Mouse (Mus musculus) lung, postnatal 0 days (tissue): ENCODE results near the gene Lcn12. TPM values are rescaled to one million over a fixed set of nuclear protein-coding genes. Genes with fewer than 3 reads are reported as not detected.

Source experiments
- ATAC-seq: fragments of 200-750 bp; cut with Nextera tagmentation; 2 replicates; pipeline ENCODE4 v1.8.0; 2017; ENCODE audit warnings: moderate library complexity
- DNase-seq: peaks from one replicate; pipeline ENCODE4 v3.0.0-alpha.2; 2016; ENCODE audit warnings: low spot score
- H3K27ac ChIP-seq: fragments of 300-500 bp; sonication (generic); 2 replicates; pipeline ENCODE4 v1.5.1; 2014; ENCODE audit warnings: antibody characterized with exemption, mild to moderate bottlenecking, low read length, mixed read lengths
- H3K27me3 ChIP-seq: fragments of 300-500 bp; sonication (generic); replicated peaks from 2 replicates; pipeline ENCODE4 v1.6.1; 2014; ENCODE audit warnings: low read length, mixed read lengths; ENCODE audit not compliant: insufficient read depth
- H3K36me3 ChIP-seq: fragments of 300-500 bp; sonication (generic); 2 replicates; pipeline ENCODE4 v1.6.1; 2014; ENCODE audit warnings: low read length, mixed read lengths; ENCODE audit not compliant: insufficient read depth
- H3K4me1 ChIP-seq: fragments of 300-500 bp; sonication (generic); 2 replicates; pipeline ENCODE4 v1.6.1; 2014; ENCODE audit warnings: antibody characterized with exemption, low read depth, low read length, mixed read lengths; ENCODE audit not compliant: insufficient read depth
- H3K4me2 ChIP-seq: fragments of 300-500 bp; sonication (generic); replicated peaks from 2 replicates; pipeline ENCODE4 v1.6.1; 2014; ENCODE audit warnings: low read depth, mild to moderate bottlenecking, low read length, moderate library complexity, mixed read lengths
- H3K4me3 ChIP-seq: fragments of 300-500 bp; sonication (generic); 2 replicates; pipeline ENCODE4 v1.5.1; 2014; ENCODE audit warnings: low read depth, low read length
- H3K9ac ChIP-seq: fragments of 300-500 bp; sonication (generic); replicated peaks from 2 replicates; pipeline ENCODE4 v1.6.1; 2014; ENCODE audit warnings: low read depth, mild to moderate bottlenecking
- H3K9me3 ChIP-seq: fragments of 300-500 bp; sonication (generic); 2 replicates; pipeline ENCODE4 v1.6.1; 2016; ENCODE audit warnings: low read length, mixed read lengths
- CTCF ChIP-seq: IDR thresholded peaks from 2 replicates; pipeline ENCODE4 v1.5.1; 2016; ENCODE audit warnings: antibody characterized with exemption, mild to moderate bottlenecking
- EP300 ChIP-seq: IDR thresholded peaks from 2 replicates; pipeline ENCODE4 v1.6.1; 2016; ENCODE audit warnings: antibody characterized with exemption, mild to moderate bottlenecking, control low read depth
- WGBS: fragments of 180-500 bp; shearing (Covaris S2); extraction: QIAGEN DNeasy Blood & Tissue Kit; methylation state at CpG from one replicate; pipeline ENCODE4 v1.1.7; 2014; 5-methylcytosine and 5-hydroxymethylcytosine counted together
- polyA plus RNA-seq: library from polyadenylated mRNA; unstranded; fragments of >200 nt; fragmentation: Nextera tagmentation; extraction: Ambion mirVana; gene quantifications from 2 replicates; pipeline ENCODE4 v1.2.1, GENCODE M21; 2015

Lcn12 gene
- polyA plus RNA-seq, 1 experiment from 2014 or later = not detected

DNA sequence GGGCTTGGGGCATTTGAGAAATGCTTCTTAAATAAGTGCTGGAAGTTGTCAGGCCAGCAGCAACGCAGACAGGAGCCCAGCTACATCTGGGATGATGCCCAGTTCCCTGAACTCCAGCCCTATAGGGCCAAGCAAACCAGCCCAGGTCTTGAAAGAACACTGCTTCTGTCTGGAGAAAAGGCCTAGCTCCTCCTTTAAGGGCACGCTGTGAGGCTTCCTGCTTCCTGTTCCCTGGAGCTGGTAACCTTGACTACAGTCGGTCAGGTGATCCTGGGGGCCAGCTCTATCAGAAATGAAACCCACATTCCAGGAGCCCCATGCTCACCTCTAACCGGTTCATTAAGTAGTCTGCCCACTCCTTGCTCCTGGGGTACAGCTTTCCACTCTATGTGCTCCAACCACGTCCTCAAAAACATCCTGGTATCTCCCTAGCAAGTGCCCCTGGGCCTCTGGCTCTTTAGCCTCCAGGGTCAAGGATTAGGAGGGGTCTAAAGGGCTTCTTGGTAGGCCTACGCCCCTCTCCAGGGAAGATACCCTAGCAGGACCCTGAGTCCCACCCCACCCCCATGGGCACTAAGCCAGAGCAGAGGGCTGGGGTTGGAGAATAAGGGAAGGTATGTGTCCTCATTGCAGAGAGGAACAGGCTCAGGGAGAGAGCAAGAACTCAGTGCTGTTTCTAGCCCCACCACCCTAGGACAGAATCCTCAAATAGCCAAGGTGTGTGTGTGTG is 4.3 kb upstream of the Lcn12 start:
- peak; percentile 62 for DNase-seq
- Histone ChIP-seq H3K9me3 (no peaks in the 10 kb centered on the region), H3K9ac (no peak overlapping the region), H3K27ac (peak overlapping the region; percentile 64), H3K36me3 (no peaks in the 10 kb centered on the region), H3K27me3 (no peaks in the 10 kb centered on the region), H3K4me3 (no peak overlapping the region), H3K4me1 (peaks cover 12% of the 10 kb centered on the region; the same call in 1 of the 2 replicates), H3K4me2 (no peak overlapping the region)
- 34% methylated on average over 6 of the region's 6 CpGs for WGBS
- ATAC-seq = peak; percentile 32
- TF ChIP-seq CTCF (no peak), EP300 (no peak)

DNA sequence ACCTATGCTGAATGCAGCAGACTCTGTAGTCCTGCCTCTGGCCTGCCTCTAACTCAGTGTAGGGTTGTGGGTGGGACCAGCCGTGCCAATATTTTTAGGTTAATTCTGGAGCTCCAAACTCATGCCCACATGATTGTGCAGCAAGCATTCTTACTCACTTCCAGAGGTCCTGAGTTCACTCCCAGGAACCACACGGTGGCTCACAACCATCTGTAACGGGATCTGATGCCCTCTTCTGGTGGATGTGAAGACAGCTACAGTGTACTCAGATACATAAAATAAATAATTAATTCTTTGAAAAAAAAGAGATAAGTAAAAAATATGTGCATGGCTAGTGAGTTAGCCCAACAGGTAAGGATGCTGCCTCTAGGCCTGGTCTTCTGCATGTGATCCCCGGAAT is 2.8 kb upstream of the Lcn12 start:
- H3K27me3 ChIP-seq = no peaks in the 10 kb centered on the region
- H3K27ac ChIP-seq = no peak overlapping the region
- WGBS = 48% methylated on average over 4 of the region's 4 CpGs
- H3K4me2 ChIP-seq = no peak overlapping the region
- TF ChIP-seq CTCF = peak; percentile 66
- no peak for TF ChIP-seq EP300
- H3K9me3 ChIP-seq = no peaks in the 10 kb centered on the region
- ATAC-seq (no peak), DNase-seq (peak; percentile 41)
- H3K4me1 ChIP-seq = peaks cover 7% of the 10 kb centered on the region; the same call in 1 of the 2 replicates
- H3K4me3 ChIP-seq = no peak overlapping the region
- H3K9ac ChIP-seq = no peak overlapping the region
- no peaks in the 10 kb centered on the region for H3K36me3 ChIP-seq

DNA sequence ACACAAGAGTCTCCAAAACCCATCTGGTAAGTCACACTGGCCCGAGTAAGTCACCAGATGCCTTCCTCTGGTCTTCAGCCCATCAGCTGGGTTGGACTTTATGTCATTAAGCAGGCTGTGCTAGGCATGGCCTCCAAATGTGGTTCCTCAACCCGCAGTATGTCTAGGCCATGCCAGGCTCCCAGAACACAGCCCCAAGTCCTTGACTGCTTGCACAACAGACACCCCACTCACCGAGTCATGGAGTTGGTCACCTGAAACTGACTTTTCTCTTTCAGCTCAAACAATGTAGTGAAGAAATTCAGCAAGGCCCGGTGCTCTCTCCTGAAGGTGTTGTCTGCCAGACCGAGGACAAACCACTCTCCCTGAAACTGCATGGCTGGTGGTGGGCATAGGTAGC is 723 bp downstream of the Lcn12 start:
- no peak overlapping the region for H3K4me2 ChIP-seq
- no peaks in the 10 kb centered on the region for H3K36me3 ChIP-seq
- no peak overlapping the region for H3K4me3 ChIP-seq
- H3K27ac ChIP-seq = no peak overlapping the region
- H3K9ac ChIP-seq = no peak overlapping the region
- no peaks in the 10 kb centered on the region for H3K9me3 ChIP-seq
- 68% methylated on average over 5 of the region's 5 CpGs for WGBS
- ATAC-seq (no peak), DNase-seq (no peak)
- H3K4me1 ChIP-seq = no peaks in the 10 kb centered on the region
- H3K27me3 ChIP-seq = no peaks in the 10 kb centered on the region
- TF ChIP-seq CTCF (no peak), EP300 (no peak)

DNA sequence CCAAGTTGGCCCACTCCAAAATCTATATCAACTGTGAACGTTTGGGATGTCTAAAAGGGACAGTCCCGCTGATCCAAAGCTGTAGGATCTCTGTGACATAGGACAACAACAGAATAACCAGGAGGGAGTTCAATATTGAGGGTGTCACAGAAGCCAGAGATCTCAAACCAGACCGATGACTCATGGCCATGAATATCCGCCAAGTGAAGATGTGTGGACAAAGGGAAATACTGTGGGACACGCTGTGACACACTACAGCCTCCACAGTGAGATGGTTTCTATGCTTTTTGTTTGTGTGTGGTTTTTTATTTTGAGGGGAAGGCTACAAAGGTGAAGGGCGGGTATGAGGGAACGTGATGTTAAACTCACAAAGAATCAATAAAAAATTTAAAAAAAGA is 5.0 kb downstream of the Lcn12 start:
- H3K4me3 ChIP-seq = no peak overlapping the region
- DNase-seq (no peak), ATAC-seq (no peak)
- H3K4me2 ChIP-seq = no peak overlapping the region
- H3K9me3 ChIP-seq = no peaks in the 10 kb centered on the region
- no peaks in the 10 kb centered on the region for H3K36me3 ChIP-seq
- TF ChIP-seq CTCF (no peak), EP300 (no peak)
- no peaks in the 10 kb centered on the region for H3K27me3 ChIP-seq
- H3K4me1 ChIP-seq = no peaks in the 10 kb centered on the region
- no peak overlapping the region for H3K9ac ChIP-seq
- 68% methylated on average over 7 of the region's 7 CpGs for WGBS
- no peak overlapping the region for H3K27ac ChIP-seq

DNA sequence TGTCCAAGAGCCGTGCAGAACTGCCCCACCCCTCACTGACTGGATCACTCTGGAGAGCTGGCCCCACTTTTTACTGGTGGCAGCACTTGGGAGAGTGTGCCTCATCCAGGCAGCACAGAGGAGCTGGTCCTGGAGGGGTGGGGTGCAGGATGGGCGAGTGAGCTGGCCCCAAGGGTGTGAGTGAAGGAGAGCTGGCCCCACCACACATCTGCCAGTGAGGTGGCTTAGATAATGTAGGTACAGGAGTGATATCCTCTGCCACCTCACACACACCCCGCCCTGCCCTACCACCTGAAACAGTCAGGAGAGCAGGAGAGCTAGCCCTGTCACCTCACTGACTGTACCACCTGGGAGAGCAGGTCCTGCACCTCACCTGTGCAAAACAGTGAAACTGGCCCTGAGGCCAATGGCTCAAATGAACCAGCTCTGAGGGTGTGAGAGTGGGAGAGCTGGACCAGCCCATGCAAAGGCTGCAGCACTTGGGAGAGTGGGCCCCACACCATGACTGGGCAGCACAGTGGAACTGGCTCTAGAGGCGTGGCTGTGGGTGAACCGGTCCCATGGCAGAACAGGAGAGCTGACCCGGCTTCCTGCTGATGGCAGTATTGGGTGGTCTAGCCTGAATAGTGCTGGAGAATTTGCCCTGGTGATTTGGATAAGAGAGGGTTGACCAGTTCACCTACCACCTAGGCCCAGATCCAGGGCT is 5.6 kb downstream of the Lcn12 start:
- Histone ChIP-seq H3K27me3 (no peaks in the 10 kb centered on the region), H3K4me1 (no peaks in the 10 kb centered on the region), H3K9me3 (no peaks in the 10 kb centered on the region), H3K9ac (no peak overlapping the region), H3K36me3 (no peaks in the 10 kb centered on the region), H3K4me2 (no peak overlapping the region), H3K27ac (no peak overlapping the region), H3K4me3 (no peak overlapping the region)
- ATAC-seq (no peak), DNase-seq (no peak)
- TF ChIP-seq CTCF (no peak), EP300 (no peak)
- WGBS = 59% methylated on average over 6 of the region's 6 CpGs

DNA sequence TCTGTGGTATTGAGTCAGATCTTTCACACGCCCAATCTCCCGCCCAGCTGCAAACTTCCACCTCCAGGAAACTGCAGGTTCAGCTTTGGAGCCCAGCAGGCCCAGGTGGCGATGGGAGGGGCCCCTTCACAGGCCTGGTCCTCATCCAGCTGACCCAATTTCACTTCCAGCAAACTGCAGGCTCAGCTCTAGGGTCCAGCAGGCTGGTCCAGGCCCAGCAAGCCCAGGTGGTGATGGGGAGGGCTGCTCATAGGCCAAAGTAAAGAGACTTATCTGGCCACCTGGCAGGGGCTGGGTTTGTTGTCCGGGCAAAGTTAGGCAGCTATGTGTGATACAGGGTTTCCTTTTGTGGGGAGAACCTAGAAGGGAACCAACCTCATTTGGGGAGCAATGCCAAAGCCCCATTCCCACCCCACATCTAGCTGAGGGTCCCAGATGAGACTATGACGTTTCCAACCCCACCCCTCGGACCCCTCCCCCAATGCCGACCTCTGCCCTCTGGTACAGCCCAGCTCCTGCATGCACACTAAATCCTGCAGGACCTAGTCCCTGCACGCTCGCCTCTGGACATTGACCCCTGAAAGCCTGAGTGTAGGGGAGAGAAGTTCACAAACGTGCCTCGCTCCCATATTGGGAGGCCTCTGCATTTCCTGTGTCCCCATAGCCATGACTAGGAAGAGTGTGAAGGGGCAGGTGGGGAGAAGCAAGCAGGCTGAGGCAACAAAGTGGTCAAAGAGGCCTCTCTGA is 8.6 kb downstream of the Lcn12 start:
- DNase-seq (no peak), ATAC-seq (no peak)
- Histone ChIP-seq H3K4me3 (no peak overlapping the region), H3K36me3 (no peaks in the 10 kb centered on the region), H3K4me1 (no peaks in the 10 kb centered on the region), H3K27me3 (no peaks in the 10 kb centered on the region), H3K27ac (no peak overlapping the region), H3K4me2 (no peak overlapping the region), H3K9ac (no peak overlapping the region), H3K9me3 (no peaks in the 10 kb centered on the region)
- TF ChIP-seq CTCF = no peak
- no peak for TF ChIP-seq EP300
- WGBS = 63% methylated on average over 11 of the region's 11 CpGs
